Mouse (Mus musculus) layer of hippocampus, adult 8-10 months (tissue): Measurements from ENCODE around the gene Tlx2. TPM values are rescaled to one million over a fixed set of nuclear protein-coding genes. Genes with fewer than 3 reads are reported as not detected.

Experiments
- DNase-seq, 2 experiments: peaks; one replicate each; pipeline ENCODE4 v3.0.0; 2022; ENCODE audit warnings: low spot score in 2 of 2
- microRNA-seq, 2 experiments: library from miRNA; unstranded; fragments of <30 nt; microRNA quantifications; one replicate each; pipeline ENCODE4 v1.2.0; 2022
- total RNA-seq, 4 experiments: library from RNA; stranded (reverse); gene quantifications; 2 replicates each; pipeline ENCODE4 v1.2.4; 2022

Tlx2 gene
- total RNA-seq, 4 experiments from 2014 or later = not detected

- no peak for DNase-seq
These were observed 44.9 kb downstream of the Tlx2 start for GRCm38 (mm10) chr6:83025221-83025620.

DNA sequence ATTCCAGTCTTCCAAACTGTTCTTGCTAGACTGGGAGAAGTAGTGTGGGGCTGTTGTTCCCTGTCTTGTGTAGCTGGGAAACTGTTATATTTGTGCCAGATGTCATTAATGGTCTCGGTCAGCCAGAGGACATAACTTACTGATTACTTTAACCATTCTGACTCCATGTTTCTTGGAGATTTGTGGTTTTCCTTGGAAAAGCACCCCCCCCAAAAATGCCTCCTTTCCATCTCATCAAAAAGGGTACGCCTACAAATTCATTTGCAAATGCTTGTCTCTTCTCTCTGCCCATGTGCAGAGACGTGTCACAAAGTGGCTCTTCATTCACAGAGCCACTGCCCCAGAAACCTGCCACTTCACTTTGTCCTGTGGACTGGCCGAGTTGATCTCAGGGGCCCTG is 45.7 kb downstream of the Tlx2 start:
- DNase-seq = no peak

DNA sequence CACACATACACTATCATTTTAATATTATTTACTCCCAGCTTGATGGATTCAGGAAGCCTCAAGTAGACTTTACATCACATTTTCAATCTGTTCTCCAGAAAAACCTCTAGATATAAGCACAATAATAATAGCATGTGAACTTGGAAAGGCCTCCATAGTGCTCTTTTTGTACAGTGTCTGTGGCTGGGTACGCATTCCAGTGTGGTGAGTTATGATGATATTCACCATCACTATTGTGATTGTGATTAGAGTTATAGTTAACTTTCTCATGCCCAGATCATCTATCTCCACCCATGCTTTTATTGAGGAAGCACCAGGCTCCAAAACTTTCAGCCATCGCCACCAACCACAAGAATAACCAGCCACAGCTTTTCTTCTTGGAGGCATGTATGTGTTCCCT is 46.3 kb downstream of the Tlx2 start:
- DNase-seq = no peak

GRCm38 (mm10) chr6:83023008-83023407 is 47.1 kb downstream of the Tlx2 start:
- DNase-seq = no peak

DNA sequence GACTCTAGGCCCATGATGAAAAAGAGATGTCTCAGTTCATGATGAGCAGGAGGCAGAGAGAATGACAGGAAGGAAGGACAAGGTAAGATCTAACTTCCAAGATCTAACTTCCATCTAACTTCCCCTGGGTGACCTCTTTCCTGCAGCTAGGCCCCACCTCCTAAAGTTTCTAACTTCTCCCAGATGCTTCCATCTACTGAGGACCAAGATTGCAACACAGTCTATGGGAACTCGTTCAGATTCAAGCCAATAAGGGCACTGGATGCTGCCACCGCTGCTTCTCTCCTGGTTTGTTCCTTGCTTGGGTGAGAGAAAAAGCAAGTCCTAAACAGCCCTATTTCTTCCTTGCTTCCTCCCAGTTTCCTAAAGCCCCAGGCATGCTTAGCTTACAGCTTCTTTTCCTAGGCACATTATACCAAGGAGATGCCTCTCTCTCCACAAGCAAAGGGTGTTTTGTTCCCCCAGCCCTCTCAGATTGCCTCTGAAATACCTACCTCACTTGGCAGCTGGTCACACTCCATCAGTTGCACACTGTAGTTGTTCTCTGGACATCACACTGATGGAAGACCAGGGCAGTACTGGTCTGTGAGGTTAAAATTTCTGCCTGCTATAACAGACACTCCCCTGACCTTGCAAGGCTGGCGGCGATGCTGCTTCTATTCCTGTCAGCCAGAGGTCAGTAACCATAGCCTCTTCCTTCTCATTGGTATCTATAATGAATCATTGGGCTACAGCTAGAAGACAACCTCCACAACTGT is 49.1 kb downstream of the Tlx2 start:
- DNase-seq = no peak

DNA sequence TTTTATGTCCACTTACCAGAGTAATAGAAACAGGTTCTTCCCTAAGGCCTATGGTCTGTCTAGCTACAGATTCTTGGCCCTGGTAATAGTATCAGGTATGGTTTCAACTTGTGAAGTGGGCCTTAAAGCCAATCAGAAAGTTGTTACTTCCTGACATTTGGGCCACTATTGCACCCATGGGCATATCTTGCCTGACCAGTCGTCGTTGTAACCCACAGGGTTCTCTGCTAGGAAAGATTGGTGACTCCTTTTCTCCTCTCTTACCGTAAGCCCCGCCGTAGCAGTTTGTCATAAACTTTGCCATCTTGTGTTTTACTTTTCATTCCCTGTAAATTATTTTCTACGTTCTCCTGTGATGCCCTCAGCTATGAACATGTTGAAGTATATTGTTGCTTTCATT is 50.0 kb downstream of the Tlx2 start:
- no peak for DNase-seq

DNA sequence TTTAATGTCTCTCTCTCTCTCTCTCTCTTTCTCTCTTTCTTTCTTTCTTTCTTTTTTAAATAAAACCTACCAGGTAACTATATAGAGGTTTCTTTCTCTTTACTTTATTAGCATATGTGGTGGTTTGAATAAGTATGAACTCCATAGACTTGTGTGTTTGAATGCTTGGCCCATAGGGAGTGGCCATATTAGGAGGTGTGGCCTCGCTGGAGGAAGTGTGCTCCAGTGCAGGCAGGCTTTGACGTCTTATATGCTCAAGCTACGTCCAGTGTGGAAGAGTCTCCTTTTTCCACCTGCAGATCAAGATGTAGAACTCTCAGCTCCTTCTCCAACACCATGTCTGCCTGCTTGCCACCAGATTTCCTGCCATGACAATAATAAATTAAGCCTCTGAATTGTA is 51.0 kb downstream of the Tlx2 start:
- no peak for DNase-seq

Small RNAs within 50 kb of the gene (microRNA-seq; reads per million reads assigned to microRNA genes)
- gene Mir3470a = 0 reads per million in 2 experiments
- gene Mir7040 = 0.25 to 0.64 reads per million in 2 experiments

Other genes starting within 250 kb of the Tlx2 start
- gene Sema4f, start 130.5 kb downstream of the Tlx2 start, total RNA-seq = 10 to 100 TPM; 33.5 to 44.9 (median 40.1) TPM
- gene M1ap, start 123.4 kb downstream of the Tlx2 start, total RNA-seq = under 1 TPM in 2 of 4 experiments, not detected in 2; 0.18 to 0.23 TPM
- gene Dok1, start 36.8 kb downstream of the Tlx2 start, total RNA-seq = 1 to 10 TPM; 3.3 to 7.4 (median 5.0) TPM
- 1 to 10 TPM; 2.5 to 4.7 (median 3.2) TPM for gene Loxl3, start 36.1 kb downstream of the Tlx2 start, total RNA-seq
- gene Aup1, start 15.8 kb downstream of the Tlx2 start, total RNA-seq = 100 to 1,000 TPM; 123 to 153 (median 136) TPM
- gene Htra2, start 15.0 kb downstream of the Tlx2 start, total RNA-seq = 10 to 100 TPM; 50.0 to 60.6 (median 51.8) TPM
- 1 to 10 TPM in 3 of 4 experiments, under 1 TPM in 1; 0.41 to 2.1 (median 1.5) TPM for gene Dqx1, start 12.4 kb downstream of the Tlx2 start, total RNA-seq
- gene Pcgf1, start 7.6 kb upstream of the Tlx2 start, total RNA-seq = 10 to 100 TPM; 32.0 to 37.0 (median 34.0) TPM
- 1 to 10 TPM in 1 of 4 experiments, under 1 TPM in 2, not detected in 1; 0.54 to 1.5 (median 0.68) TPM for gene Lbx2, start 16.1 kb upstream of the Tlx2 start, total RNA-seq
- gene Ccdc142, start 31.3 kb upstream of the Tlx2 start, total RNA-seq = 10 to 100 TPM in 1 of 4 experiments, 1 to 10 TPM in 3; 6.6 to 13.8 (median 8.9) TPM
- gene Gm42688, start 31.3 kb upstream of the Tlx2 start, total RNA-seq = 1 to 10 TPM; 7.5 to 9.1 (median 8.5) TPM
- 10 to 100 TPM; 52.2 to 63.0 (median 61.9) TPM for gene Mrpl53, start 38.7 kb upstream of the Tlx2 start, total RNA-seq
- gene Mogs, start 45.2 kb upstream of the Tlx2 start, total RNA-seq = 10 to 100 TPM; 23.7 to 30.1 (median 28.2) TPM
- gene Wbp1, start 51.3 kb upstream of the Tlx2 start, total RNA-seq = 10 to 100 TPM; 47.2 to 57.7 (median 52.1) TPM
- 10 to 100 TPM; 20.6 to 29.8 (median 26.7) TPM for gene Ino80b, start 55.1 kb upstream of the Tlx2 start, total RNA-seq
- gene Rtkn, start 65.2 kb upstream of the Tlx2 start, total RNA-seq = 10 to 100 TPM; 75.6 to 85.0 (median 80.3) TPM
- gene Wdr54, start 86.1 kb upstream of the Tlx2 start, total RNA-seq = 10 to 100 TPM; 23.4 to 27.5 (median 26.9) TPM
- 10 to 100 TPM; 21.2 to 23.8 (median 22.7) TPM for gene 1700003E16Rik, start 86.1 kb upstream of the Tlx2 start, total RNA-seq
- 100 to 1,000 TPM; 363 to 385 (median 379) TPM for gene Dctn1, start 95.6 kb upstream of the Tlx2 start, total RNA-seq
- gene Slc4a5, start 149.5 kb upstream of the Tlx2 start, total RNA-seq = 1 to 10 TPM in 2 of 4 experiments, under 1 TPM in 2; 0.21 to 1.5 (median 0.78) TPM